Mouse (Mus musculus) left cerebral cortex, postnatal 14 days (tissue): ENCODE data around the gene Brd7. TPM values are rescaled to one million over a fixed set of nuclear protein-coding genes. Genes with fewer than 3 reads are reported as not detected.

Experiments
- DNase-seq, 2 experiments: peaks; one replicate each; pipeline ENCODE4 v3.0.0; 2021 to 2022; ENCODE audit warnings: low spot score in 2 of 2, mixed read lengths in 1 of 2
- intact Hi-C: fragments of 180-260 bp; cut with DNase I; formaldehyde crosslinking; loops from one replicate; pipeline ENCODE4 v1.15.1; 2025
- total RNA-seq, 2 experiments: library from RNA; stranded (reverse); gene quantifications; 2 replicates each; pipeline ENCODE4 v1.2.3; 2021

The Brd7 gene
- total RNA-seq, 2 experiments from 2014 or later, result 60.0 to 60.1 TPM

DNA sequence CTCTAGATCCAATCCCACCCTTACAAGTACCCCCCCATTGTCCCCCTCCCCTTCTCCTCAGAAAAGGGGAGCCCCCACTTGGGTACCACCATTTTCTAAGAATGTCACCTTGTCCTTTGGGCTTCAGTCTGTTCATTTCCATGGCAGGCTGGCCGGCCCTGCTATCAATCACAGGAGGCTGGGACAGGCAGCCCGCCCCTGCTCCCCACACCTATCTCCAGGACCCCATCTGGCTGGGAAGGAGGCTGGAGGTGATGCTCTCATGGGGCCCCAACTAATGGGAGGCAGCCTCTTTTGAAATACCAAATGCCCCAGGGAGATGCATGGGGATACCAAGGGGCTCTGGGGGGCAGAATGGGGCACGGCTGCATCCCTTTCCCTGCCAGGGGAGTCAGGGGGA lies 69.1 kb downstream of the Brd7 start:
- no peak for DNase-seq
- intact Hi-C loops, result no loop called here

DNA sequence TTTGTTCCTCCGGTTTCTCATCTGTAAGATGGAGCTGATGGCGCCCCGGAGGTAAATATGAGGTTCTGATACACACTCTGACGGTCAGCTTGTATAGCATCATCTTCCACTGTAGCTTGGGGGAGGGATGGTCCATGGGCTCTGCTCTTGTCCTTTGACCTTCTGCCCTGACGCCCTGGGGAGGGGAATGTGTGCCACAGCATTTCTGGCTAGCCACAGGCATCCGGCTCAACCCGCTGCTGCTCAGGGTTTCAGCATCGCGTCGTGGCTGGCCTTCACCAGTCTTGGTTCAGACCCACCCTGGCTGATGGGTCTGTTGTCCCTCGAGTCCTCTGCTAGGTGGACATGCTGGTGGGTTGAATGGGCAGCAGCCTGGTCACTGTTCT lies 70.7 kb downstream of the Brd7 start:
- intact Hi-C loops, result no loop called here
- no peak for DNase-seq

DNA sequence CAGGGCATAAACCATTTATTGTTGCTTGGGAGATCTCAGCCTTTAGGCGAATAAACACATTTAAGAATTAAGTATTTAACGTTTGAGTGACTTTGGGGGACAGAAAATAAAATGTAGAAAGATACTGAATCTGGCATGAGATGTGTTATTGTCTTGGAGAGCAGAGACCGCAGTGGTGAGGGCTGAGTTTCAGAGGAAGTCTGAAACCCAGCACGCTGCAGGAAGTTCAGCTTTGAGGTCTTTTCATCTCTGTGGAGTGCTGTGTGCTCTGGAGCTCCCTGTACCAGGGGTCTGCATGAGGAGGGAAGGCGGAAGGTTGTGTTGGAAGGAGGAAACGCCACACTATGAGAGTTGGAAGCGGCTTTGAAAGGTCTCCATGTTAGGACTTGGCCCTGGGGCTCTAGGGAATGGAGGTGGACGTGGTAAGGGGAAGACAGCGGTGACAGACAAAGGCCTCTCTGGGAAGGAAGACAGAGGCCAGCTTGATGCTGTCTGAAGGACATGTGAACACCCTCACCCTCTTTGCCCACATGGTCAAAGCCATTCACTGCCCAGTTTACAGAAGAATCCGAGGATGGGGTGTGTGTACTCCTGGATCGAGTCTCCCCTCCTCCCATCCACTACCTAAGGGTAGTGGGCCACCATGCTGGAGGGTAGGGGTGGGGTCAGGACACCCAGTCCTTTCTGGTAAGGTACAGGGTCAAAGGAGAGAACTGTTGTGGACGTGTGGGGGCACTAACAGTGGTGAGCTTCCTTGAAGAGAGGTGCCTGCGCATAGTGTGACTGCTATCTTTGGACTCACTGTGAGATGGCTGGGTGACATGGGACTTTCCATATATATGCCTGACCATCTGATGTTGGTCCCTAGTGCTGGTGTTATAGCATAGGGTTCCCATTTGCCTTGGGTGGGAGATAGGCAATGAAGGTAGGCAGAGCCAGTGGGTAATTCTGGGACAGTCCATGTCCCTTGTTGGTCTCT lies 71.4 kb downstream of the Brd7 start:
- DNase-seq, result no peak
- intact Hi-C loops, result no loop called here

DNA sequence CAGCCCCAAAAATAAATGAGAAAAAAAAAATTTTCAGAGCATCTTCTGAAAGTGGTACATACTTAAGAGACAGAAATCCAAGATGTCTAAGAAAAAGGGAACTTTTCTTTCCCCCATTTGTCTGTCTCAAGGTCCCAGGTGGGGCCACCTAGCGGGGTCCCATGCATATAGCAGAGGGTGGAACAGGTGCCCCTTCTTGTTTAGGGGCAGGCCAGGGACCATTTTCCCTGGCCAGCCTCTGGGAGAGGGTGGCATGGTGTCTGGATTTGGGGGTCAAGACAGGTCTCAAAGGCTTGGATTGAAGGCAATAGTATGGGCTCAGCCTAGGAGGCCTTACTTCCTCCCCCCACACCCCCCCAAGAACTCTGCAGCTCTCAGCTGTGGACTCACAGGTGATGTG lies 72.1 kb downstream of the Brd7 start:
- no peak for DNase-seq
- intact Hi-C loops, result no loop called here

DNA sequence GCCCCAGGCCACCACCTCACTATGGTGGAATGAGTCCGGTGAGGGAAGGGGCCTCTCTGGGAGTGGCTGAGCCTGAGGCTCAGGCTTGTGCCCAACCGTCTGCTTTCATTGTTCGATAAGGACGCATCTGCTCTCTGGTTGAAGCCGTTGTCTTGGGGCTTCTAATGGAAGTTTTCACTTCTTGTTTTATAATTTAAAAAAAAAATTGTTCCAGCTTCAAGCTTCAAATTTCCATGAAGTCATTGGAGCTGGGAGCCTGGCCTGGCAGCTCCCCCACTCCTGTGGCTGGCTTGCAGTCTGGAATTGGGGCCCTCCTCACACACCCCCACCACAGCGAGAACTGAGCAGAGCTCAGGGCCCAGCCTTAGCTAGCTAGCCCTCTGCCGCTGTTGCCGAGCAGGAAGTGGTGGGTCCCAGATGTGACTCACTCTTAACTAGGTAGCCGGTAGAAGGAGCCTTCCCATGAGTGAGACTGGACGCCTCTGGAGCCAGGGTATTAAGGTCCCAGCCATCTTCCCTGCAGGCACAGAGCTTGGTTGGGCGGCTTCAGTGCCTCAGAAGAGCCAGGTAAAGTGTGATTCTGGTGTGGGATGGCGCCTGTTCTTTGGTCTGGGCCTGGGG lies 73.3 kb downstream of the Brd7 start:
- intact Hi-C loops, result no loop called here

DNA sequence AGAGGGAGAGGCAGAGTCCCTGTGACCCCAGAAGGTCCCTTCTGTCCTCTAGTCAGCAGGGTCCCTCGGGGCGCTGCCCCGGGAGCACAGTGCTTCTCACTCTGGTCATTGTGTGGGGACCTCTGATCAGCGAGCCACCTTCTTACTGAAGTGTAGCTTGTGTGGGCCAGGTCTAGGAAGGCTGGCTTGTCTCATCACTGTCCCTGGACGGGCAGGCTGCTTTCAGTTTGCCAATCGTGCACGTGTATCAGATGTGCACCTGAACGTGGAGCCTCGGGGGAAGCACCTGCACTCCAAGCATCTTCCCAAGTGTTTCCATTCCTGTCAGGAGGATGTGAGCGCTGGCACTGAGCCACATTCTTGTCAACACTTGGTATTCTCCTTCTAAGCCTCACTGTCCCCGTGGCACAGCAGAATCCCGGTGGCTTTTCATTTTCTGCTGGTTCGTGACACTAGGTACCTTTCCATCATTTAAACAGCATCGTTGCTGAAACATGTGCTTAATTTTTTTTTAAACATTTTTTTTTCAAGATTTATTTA lies 75.5 kb downstream of the Brd7 start:
- no peak for DNase-seq
- intact Hi-C loops, result no loop called here

More for the DNA sequence above, 73.3 kb downstream of the Brd7 start:
- no peak for DNase-seq

DNA sequence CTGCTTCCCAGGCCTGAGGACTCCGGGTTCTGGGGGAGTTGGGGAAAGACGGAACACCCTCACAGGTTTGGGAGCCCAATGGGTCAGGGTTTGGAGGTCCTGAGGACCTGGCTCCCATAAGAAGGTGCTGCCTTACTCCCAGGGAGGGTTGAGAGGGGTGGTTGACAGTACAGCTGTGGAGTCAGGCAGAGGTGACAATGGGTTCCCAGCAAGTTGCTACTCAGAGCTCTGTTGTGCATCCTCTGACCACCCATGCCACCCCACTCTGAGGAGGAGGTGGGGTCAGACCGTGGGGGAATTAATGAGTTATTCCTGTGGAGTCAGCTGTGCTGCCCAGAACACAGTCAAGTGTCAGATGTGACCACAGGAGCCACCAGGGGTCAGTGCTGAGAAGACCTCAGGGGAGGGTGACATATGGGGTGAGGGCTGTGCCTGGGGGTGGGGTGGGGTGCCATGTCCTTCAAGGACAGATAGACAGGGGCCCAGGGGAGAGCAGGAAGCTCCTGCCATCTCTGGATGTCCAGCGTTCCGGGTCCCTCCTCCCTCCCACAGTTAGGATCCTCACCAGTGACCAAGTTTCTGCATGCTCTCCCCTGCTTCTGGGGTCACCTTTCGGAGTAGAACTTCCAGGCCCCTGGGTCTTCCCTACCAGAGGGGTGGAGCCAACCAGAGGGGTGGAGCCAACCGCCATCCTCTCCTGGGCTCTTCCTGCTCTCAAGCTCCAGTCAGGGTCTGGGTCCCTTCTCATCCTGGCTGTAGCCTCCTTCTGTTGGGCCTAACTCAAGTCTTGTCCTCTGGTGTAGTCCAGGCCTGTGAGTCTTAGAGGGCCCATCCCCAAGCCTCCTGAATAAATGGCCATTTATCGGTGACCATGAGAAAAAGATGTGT lies 76.3 kb downstream of the Brd7 start:
- no peak for DNase-seq
- intact Hi-C loops, result no loop called here

DNA sequence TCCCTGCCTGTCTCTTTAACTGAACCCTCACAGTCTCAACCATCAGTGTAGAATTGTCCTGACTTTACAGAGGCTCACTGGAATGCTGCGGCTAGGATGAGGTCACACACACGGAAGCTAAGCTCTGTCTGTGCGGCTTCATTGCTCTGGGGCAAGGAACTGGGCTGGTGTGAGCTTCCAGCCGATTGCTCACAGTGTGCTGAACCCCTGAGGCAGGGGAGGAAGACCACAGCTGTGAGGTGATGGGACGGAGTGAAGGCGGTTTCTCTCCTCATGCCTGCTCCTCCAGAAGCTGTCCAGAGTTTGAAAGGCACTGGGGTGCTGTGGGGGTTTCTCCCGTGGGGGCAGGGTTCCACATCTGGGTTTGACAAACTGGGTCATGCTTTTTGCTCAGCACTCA lies 77.3 kb downstream of the Brd7 start:
- intact Hi-C loops, result no loop called here

DNA sequence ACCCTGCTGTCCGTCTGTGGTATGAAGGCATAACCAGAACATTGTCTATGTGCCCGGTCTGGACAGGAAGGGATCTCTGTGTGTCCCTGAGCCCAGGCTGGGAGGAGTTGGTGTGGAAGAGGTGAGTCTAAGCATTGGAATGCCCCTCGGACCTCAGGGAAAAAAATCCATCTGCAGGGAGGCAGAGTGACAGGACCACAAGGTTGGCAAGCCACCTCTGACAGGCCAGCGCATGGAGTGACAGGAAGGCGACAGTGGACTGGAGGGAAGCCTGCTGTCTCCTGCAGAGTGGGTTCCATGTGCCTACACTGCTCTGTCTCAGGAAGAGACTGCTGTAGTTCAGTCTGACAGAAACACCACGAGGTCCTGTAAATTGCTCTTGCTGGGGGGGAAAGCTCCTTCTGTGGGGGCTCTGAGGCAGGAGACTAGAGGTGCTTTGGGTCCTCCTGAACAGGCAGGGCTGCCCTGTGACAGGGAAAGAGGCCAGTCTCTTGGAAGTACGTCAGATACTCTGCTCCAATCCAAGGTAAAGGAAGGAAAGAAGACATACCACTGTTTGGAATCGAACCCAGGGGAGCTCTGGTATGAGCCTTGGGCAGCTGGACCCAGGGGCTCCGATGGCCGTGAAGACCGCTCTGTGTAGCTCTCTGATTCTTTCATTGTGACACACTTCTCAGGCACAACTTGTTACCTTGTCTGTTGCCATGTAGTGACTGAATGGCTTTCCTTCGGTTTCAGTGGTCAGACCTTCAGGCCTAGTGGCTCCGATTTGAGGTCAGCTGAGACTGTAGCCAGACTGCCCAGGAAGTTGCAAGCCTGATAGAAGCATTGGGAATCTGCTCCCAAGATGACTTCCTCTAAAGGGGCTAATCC lies 78.5 kb downstream of the Brd7 start:
- no peak for DNase-seq
- intact Hi-C loops, result no loop called here

More for the DNA sequence above, 77.3 kb downstream of the Brd7 start:
- no peak for DNase-seq

DNA sequence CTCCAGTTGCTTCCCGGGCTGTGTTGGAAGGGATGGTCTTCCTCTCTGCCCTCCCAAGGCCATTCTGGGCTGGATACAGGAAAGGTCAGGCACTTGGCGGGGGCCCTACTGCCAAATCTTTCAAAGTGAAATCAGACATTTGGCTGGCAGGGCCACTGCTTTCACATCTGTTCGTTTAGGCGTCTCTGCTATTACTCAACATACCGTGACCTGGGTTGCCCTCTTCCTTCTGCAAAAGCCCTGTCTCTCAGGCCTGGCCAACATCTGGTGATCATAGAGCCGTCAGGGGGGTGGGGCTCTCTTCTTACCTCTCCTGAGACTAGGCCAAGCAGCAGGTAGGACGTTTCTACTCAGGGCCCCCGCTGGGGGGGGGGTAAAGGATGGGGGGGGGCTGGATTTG lies 79.3 kb downstream of the Brd7 start:
- no peak for DNase-seq
- intact Hi-C loops, result no loop called here

Other genes with a start within 250 kb of the Brd7 start
- 10 to 100 TPM; 30.4 to 31.1 TPM for gene Cnep1r1, start 243.4 kb downstream of the Brd7 start, total RNA-seq
- gene Heatr3, start 224.3 kb downstream of the Brd7 start, total RNA-seq, result 10 to 100 TPM; 29.2 to 29.9 TPM
- gene Tent4b, start 163.0 kb downstream of the Brd7 start, total RNA-seq, result 10 to 100 TPM; 32.6 to 36.3 TPM
- gene Adcy7, start 89.8 kb downstream of the Brd7 start, total RNA-seq, result 1 to 10 TPM; 4.9 to 5.0 TPM
- 10 to 100 TPM; 19.7 to 25.5 TPM for gene Nkd1, start 159.2 kb upstream of the Brd7 start, total RNA-seq